Mouse (Mus musculus) G1E (cell line): ENCODE results near the gene Xrcc2. TPM values are rescaled to one million over a fixed set of nuclear protein-coding genes. Genes with fewer than 3 reads are reported as not detected.

ENCODE experiments used
- ATAC-seq: 2 replicates; pipeline ENCODE4 v1.8.0; 2016; ENCODE audit warnings: mild to moderate bottlenecking; ENCODE audit not compliant: insufficient number of reproducible peaks, poor library complexity, low FRiP score, severe bottlenecking; ENCODE audit errors: extremely low read depth
- DNase-seq: peaks from one replicate; pipeline ENCODE4 v3.0.0; 2012; ENCODE audit warnings: low spot score
- H3K27me3 ChIP-seq: 2 replicates; pipeline ENCODE4 v1.6.1; 2012; ENCODE audit warnings: mild to moderate bottlenecking, low read length, inconsistent platforms; ENCODE audit not compliant: insufficient read depth
- H3K36me3 ChIP-seq: replicated peaks from 2 replicates; pipeline ENCODE3; 2012; ENCODE audit warnings: mild to moderate bottlenecking, inconsistent platforms
- H3K4me1 ChIP-seq: 2 replicates; pipeline ENCODE4 v1.6.1; 2012; ENCODE audit warnings: low read depth, low read length, inconsistent platforms, mixed read lengths; ENCODE audit not compliant: insufficient read depth
- H3K4me3 ChIP-seq: 2 replicates; pipeline ENCODE4 v1.5.1; 2012; ENCODE audit warnings: low read depth, mild to moderate bottlenecking, inconsistent platforms, low read length, moderate library complexity, mixed read lengths
- H3K9me3 ChIP-seq: replicated peaks from 2 replicates; pipeline ENCODE4 v1.6.1; 2012; ENCODE audit warnings: inconsistent platforms
- CTCF ChIP-seq: IDR thresholded peaks from 2 replicates; pipeline ENCODE4 v1.5.1; 2012; ENCODE audit warnings: low read depth, low read length, inconsistent platforms, mixed read lengths
- GATA1 ChIP-seq: IDR thresholded peaks from 2 replicates; pipeline ENCODE4 v1.6.1; 2012; ENCODE audit warnings: borderline replicate concordance, low read length, inconsistent platforms, mixed read lengths
- GATA2 ChIP-seq: IDR thresholded peaks from 2 replicates; pipeline ENCODE4 v1.6.1; 2012; ENCODE audit warnings: low read depth, low read length, inconsistent platforms, borderline replicate concordance
- POLR2AphosphoS5 ChIP-seq: IDR thresholded peaks from 2 replicates; pipeline ENCODE4 v1.6.1; 2012; ENCODE audit warnings: low read depth, low read length, inconsistent platforms; ENCODE audit not compliant: insufficient replicate concordance
- TAL1 ChIP-seq: conservative IDR thresholded peaks from 2 replicates; pipeline ENCODE4 v1.6.1; 2012; ENCODE audit warnings: low read depth, low read length, inconsistent platforms, mixed read lengths
- polyA plus RNA-seq: library from polyadenylated mRNA; stranded (reverse); fragments of >175 nt; gene quantifications from 2 replicates; pipeline ENCODE4 v1.2.3, GENCODE M21; 2012
- total RNA-seq, 2 experiments: library from RNA; stranded (forward) in 1 of 2; stranded (reverse) in 1 of 2; fragments of 200-1000 nt in 1 of 2; fragments of >200 nt in 1 of 2; fragmentation: Nextera tagmentation in 1 of 2; gene quantifications; 2 replicates each; pipeline ENCODE4 v1.2.3; 2014 to 2017

Gene Xrcc2
- total and polyA plus RNA-seq, 3 experiments = 16.1 to 36.2 (median 28.6) TPM

DNA sequence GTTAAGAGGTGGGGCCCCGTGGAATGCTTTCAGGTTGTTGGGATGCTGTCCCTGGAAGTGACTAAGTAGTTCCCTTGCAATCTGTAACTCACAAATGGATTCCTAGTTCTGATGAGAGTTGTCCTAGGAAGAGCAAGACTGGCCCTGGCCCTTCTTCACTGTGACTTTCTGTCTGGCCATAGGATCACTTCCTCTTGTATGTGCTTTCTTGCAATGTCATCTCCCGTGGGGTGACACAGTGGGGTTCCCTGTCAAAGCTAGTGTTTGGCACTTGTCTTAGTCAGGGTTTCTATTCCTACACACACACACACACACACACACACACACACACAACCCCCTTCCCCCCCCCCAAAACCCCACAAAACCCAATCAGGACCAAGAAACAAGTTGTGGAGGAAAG is 42.5 kb downstream of the Xrcc2 start:
- H3K4me3 ChIP-seq = no peak overlapping the region
- no peaks in the 10 kb centered on the region for H3K4me1 ChIP-seq
- peaks cover 49% of the 10 kb centered on the region for H3K36me3 ChIP-seq
- no peaks in the 10 kb centered on the region for H3K9me3 ChIP-seq
- TF ChIP-seq TAL1 (no peak), GATA1 (no peak), GATA2 (no peak), CTCF (no peak)
- no peaks in the 10 kb centered on the region for H3K27me3 ChIP-seq
- no peak for ATAC-seq
- no peak for DNase-seq

DNA sequence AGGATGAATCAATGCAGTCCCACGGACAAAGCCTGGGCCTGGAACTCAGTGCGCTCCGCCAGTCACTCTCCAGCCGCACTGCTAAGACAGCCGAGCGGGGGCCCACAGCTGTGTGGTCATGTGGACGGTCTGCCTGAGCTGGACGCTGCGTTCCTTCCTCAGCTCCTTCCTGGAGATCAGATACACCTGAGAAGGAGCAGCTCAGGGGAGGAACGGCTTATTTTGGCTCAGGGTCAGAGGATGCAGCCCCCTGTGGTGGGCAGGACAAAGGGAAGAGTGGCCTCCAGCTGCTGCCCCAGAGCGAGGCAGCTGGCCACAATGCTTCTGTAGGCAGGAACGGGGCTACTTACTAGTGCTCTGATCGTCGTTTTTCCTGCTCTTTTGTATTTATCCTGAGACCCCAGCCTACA is 51.0 kb downstream of the Xrcc2 start:
- no peak for DNase-seq

DNA sequence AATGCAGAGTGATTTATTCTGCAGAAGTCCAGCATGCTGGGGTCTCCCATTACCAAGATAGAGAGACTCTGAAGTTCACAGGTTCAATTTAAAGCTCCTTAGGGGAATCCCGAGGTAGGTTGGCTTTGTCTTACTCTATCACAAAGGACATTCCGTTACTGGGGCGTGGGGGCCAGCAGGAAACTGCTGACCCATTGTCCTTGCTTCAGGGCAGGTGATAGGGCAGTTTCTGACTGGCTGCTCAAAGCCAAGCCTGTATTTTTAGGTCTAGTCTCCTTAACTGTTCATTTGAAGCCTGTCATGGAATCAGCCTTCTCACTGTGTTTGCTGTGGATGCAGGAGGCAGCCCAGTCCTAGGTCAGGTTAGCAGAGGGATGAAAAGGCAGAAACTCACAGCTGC is 52.2 kb downstream of the Xrcc2 start:
- TF ChIP-seq GATA2 (no peak), CTCF (no peak), POLR2AphosphoS5 (no peak), GATA1 (no peak), TAL1 (no peak)
- H3K27me3 ChIP-seq = no peaks in the 10 kb centered on the region
- H3K4me3 ChIP-seq = no peak overlapping the region
- peaks cover 18% of the 10 kb centered on the region for H3K36me3 ChIP-seq
- no peaks in the 10 kb centered on the region for H3K9me3 ChIP-seq
- H3K4me1 ChIP-seq = no peaks in the 10 kb centered on the region
- DNase-seq (no peak), ATAC-seq (no peak)

More for the DNA sequence above, 51.0 kb downstream of the Xrcc2 start:
- no peaks in the 10 kb centered on the region for H3K9me3 ChIP-seq
- H3K27me3 ChIP-seq = no peaks in the 10 kb centered on the region
- TF ChIP-seq CTCF (no peak), GATA1 (no peak), GATA2 (no peak), POLR2AphosphoS5 (no peak), TAL1 (no peak)
- H3K4me1 ChIP-seq = no peaks in the 10 kb centered on the region
- no peak for ATAC-seq
- H3K4me3 ChIP-seq = no peak overlapping the region
- H3K36me3 ChIP-seq = peaks cover 18% of the 10 kb centered on the region

DNA sequence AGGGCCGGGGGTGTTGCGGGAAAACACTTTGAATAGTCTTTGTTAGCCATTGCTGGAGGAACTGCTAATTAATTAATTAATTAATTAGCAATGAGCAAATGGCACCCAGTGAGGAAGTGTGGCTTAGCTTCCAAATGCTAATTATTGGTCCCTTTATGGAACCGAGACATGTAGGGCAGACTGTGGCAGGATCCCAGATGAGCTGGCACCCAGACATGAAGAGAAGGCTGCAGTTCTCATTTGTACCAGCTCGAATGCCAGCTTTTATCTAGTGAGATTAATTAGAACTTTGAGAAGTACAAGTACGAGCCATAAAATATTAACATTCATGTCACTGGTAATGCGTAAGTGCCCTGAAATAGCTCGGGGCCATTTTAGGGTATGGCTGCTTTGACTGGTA is 53.2 kb downstream of the Xrcc2 start:
- TF ChIP-seq CTCF (no peak), TAL1 (no peak), GATA2 (no peak), GATA1 (no peak), POLR2AphosphoS5 (no peak)
- Histone ChIP-seq H3K27me3 (no peaks in the 10 kb centered on the region), H3K4me3 (no peak overlapping the region), H3K9me3 (no peaks in the 10 kb centered on the region), H3K36me3 (peaks cover 18% of the 10 kb centered on the region), H3K4me1 (no peaks in the 10 kb centered on the region)
- no peak for ATAC-seq
- DNase-seq = no peak

DNA sequence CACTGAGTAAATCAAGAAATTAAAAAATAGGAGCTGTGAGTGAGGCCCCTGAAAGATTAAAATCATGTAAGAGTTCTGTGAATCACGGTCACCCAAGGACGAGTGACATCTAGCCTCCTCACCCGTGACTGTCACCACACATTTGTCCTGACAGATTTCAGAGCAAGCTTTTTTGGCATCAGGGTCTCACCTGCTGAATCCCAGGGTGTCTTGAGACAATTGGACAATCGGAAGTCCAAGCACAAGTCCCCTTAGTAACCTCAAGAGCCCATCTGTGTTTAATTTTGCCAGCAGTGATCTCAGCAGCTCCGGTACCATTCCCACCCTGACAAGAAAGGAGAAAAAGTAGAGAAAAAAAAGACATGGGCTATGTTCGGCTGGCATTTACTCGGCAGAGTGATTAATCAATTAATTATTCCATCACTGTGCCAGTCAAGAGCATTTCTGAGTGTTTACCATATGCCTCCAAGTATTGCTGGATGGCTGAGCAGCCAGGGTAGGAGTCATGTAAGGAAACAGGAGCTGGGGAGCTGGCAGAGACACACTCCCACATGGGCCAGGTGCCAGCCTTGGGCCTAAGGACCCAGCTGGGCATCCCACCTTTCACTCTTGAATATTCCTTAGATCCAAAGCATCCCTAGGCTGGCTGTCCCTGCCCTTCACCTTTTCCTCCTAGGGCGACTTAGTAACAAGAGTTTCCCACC is 59.8 kb downstream of the Xrcc2 start:
- ATAC-seq (no peak), DNase-seq (no peak)
- Histone ChIP-seq H3K9me3 (no peaks in the 10 kb centered on the region), H3K4me1 (no peaks in the 10 kb centered on the region), H3K27me3 (no peaks in the 10 kb centered on the region; the same call in 1 of the 2 replicates), H3K36me3 (no peaks in the 10 kb centered on the region), H3K4me3 (no peak overlapping the region)
- TF ChIP-seq CTCF = no peak
- no peak for TF ChIP-seq GATA1

DNA sequence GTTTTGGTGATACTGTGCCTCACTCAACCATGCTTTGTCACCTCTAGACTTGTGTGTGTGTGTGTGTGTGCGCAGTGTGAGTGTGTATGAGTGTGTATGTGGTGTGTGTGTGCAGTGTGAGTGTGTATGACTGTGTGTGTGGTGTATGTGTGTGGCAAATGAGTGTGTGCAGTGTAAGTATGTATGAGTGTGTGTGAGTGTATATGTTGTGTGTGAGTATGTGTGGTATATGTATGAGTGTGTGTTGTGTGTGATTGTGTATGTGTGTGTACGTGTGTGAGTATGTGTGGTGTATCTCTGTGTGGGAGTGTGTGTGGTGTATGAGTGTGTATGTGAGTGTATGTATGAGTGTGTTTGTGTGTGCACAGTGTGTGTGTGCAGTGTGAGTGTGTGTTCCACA is 61.1 kb downstream of the Xrcc2 start:
- no peak overlapping the region for H3K4me3 ChIP-seq
- H3K9me3 ChIP-seq = no peaks in the 10 kb centered on the region
- H3K36me3 ChIP-seq = no peaks in the 10 kb centered on the region
- TF ChIP-seq CTCF (no peak), GATA2 (no peak), GATA1 (no peak)
- no peak for ATAC-seq
- no peaks in the 10 kb centered on the region for H3K4me1 ChIP-seq
- DNase-seq = no peak
- H3K27me3 ChIP-seq = no peaks in the 10 kb centered on the region; the same call in 1 of the 2 replicates

DNA sequence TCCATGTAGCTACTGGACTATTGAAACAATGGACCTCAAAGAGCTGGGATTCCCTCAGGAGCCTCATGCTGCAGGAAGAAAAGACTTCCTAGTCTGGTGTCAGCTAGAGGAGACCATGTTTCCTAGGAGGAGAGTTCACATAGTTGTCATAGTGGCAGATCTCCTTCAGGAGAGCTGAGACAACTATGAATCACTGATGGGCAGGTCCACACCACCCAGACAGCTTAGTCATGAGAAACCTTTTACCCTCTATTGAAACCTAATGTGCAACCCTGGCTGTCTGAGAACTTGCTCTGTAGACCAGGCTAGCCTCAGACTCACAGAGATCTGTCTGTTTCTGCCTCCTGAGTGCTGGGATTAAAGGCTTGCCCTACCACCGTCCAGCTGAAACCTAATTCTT is 62.9 kb downstream of the Xrcc2 start:
- ATAC-seq = no peak
- TF ChIP-seq POLR2AphosphoS5 = no peak
- TF ChIP-seq CTCF = no peak
- no peak for TF ChIP-seq GATA2
- no peak for TF ChIP-seq TAL1
- TF ChIP-seq GATA1 = no peak

More for the DNA sequence above, 62.9 kb downstream of the Xrcc2 start:
- H3K4me3 ChIP-seq = no peak overlapping the region
- H3K36me3 ChIP-seq = no peaks in the 10 kb centered on the region
- peaks cover 4% of the 10 kb centered on the region for H3K27me3 ChIP-seq
- no peak for DNase-seq
- H3K9me3 ChIP-seq = no peaks in the 10 kb centered on the region
- H3K4me1 ChIP-seq = no peaks in the 10 kb centered on the region

Other genes starting within 250 kb of the Xrcc2 start
- gene Kmt2c, start 207.0 kb downstream of the Xrcc2 start, total RNA-seq (2014; fragmentation: Nextera tagmentation) = 141 and 156 TPM in 2 replicates
- 50.1 and 50.2 TPM in 2 replicates for gene Kmt2c, start 207.0 kb downstream of the Xrcc2 start, total RNA-seq (2017)
- 4.3 and 5.3 TPM in 2 replicates for gene Kmt2c, start 207.0 kb downstream of the Xrcc2 start, polyA plus RNA-seq
- gene Cct8l1, start 189.8 kb downstream of the Xrcc2 start, total RNA-seq (2014; fragmentation: Nextera tagmentation) = 0.39 TPM in 1 of 2 replicates, not detected in the other
- gene Cct8l1, start 189.8 kb downstream of the Xrcc2 start, total RNA-seq (2017) = 0.05 TPM in 1 of 2 replicates, not detected in the other
- gene Cct8l1, start 189.8 kb downstream of the Xrcc2 start, polyA plus RNA-seq = not detected in 2 replicates
- 13.5 and 14.5 TPM in 2 replicates for gene Actr3b, start 54.2 kb upstream of the Xrcc2 start, total RNA-seq (2014; fragmentation: Nextera tagmentation)
- 7.7 and 8.3 TPM in 2 replicates for gene Actr3b, start 54.2 kb upstream of the Xrcc2 start, total RNA-seq (2017)
- 5.6 and 7.5 TPM in 2 replicates for gene Actr3b, start 54.2 kb upstream of the Xrcc2 start, polyA plus RNA-seq
- not detected in 2 replicates for gene Gm21663, start 236.6 kb upstream of the Xrcc2 start, total RNA-seq (2014; fragmentation: Nextera tagmentation)
- not detected in 2 replicates for gene Gm21663, start 236.6 kb upstream of the Xrcc2 start, total RNA-seq (2017)
- gene Gm21663, start 236.6 kb upstream of the Xrcc2 start, polyA plus RNA-seq = not detected in 2 replicates
- gene Gm21671, start 248.6 kb upstream of the Xrcc2 start, total RNA-seq (2014; fragmentation: Nextera tagmentation) = not detected in 2 replicates
- gene Gm21671, start 248.6 kb upstream of the Xrcc2 start, total RNA-seq (2017) = 0.16 TPM in 1 of 2 replicates, not detected in the other
- gene Gm21671, start 248.6 kb upstream of the Xrcc2 start, polyA plus RNA-seq = not detected in 2 replicates